Mouse (Mus musculus) forebrain, postnatal 0 days (tissue): ENCODE data around the gene Camk2d. TPM values are rescaled to one million over a fixed set of nuclear protein-coding genes. Genes with fewer than 3 reads are reported as not detected.

Source experiments
- ATAC-seq: fragments of 200-750 bp; cut with Nextera tagmentation; 2 replicates; pipeline ENCODE4 v1.8.0; 2017; ENCODE audit warnings: mild to moderate bottlenecking, moderate library complexity
- DNase-seq: peaks from one replicate; pipeline ENCODE4 v3.0.0-alpha.2; 2015
- H3K27ac ChIP-seq: fragments of 300-500 bp; sonication (generic); 2 replicates; pipeline ENCODE4 v1.5.1; 2014; ENCODE audit warnings: low read depth, mild to moderate bottlenecking, antibody characterized with exemption, low read length, moderate library complexity, mixed read lengths
- H3K27me3 ChIP-seq: fragments of 300-500 bp; sonication (generic); 2 replicates; pipeline ENCODE4 v1.6.1; 2014; ENCODE audit warnings: mild to moderate bottlenecking, low read length, mixed read lengths; ENCODE audit not compliant: insufficient read depth
- H3K36me3 ChIP-seq: fragments of 300-500 bp; sonication (generic); 2 replicates; pipeline ENCODE4 v1.6.1; 2014; ENCODE audit warnings: mild to moderate bottlenecking, moderate library complexity; ENCODE audit not compliant: insufficient read depth
- H3K4me1 ChIP-seq: fragments of 300-500 bp; sonication (generic); 2 replicates; pipeline ENCODE4 v1.6.1; 2014; ENCODE audit warnings: antibody characterized with exemption; ENCODE audit not compliant: insufficient read depth
- H3K4me2 ChIP-seq: fragments of 300-500 bp; sonication (generic); 2 replicates; pipeline ENCODE4 v1.6.1; 2014; ENCODE audit warnings: low read depth, mild to moderate bottlenecking, moderate library complexity
- H3K4me3 ChIP-seq: fragments of 300-500 bp; sonication (generic); 2 replicates; pipeline ENCODE4 v1.5.1; 2014; ENCODE audit warnings: low read depth, low read length, mixed read lengths
- H3K9ac ChIP-seq: fragments of 300-500 bp; sonication (generic); 2 replicates; pipeline ENCODE4 v1.6.1; 2014; ENCODE audit warnings: mild to moderate bottlenecking
- H3K9me3 ChIP-seq: fragments of 300-500 bp; sonication (generic); 2 replicates; pipeline ENCODE4 v1.6.1; 2016; ENCODE audit warnings: low read length
- CTCF ChIP-seq: sonication (generic); IDR thresholded peaks from 2 replicates; pipeline ENCODE4 v1.5.1; 2016; ENCODE audit warnings: antibody characterized with exemption, control low read depth, low read depth
- WGBS: fragments of 180-500 bp; shearing (Covaris S2); extraction: QIAGEN DNeasy Blood & Tissue Kit; methylation state at CpG from one replicate; pipeline ENCODE4 v1.1.7; 2014; 5-methylcytosine and 5-hydroxymethylcytosine counted together
- polyA plus RNA-seq: library from polyadenylated mRNA; unstranded; fragments of >200 nt; fragmentation: Nextera tagmentation; extraction: Ambion mirVana; gene quantifications from 2 replicates; pipeline ENCODE4 v1.2.1, GENCODE M21; 2015
- total RNA-seq: library from RNA; depleted of rRNA; stranded (reverse); fragments of >200 nt; gene quantifications from 2 replicates; pipeline ENCODE4 v1.2.3, GENCODE M21; 2014

Gene Camk2d
- total and polyA plus RNA-seq, 2 experiments from 2014 or later = 52.8 to 97.7 TPM

GRCm38 (mm10) chr3:126589556-126589955 lies 6.5 kb upstream of the Camk2d start:
- no peaks in the 10 kb centered on the region for H3K36me3 ChIP-seq
- H3K27ac ChIP-seq = no peak overlapping the region
- 90% methylated on average over 7 of the region's 7 CpGs for WGBS
- no peak overlapping the region for H3K9ac ChIP-seq
- H3K9me3 ChIP-seq = no peaks in the 10 kb centered on the region
- H3K4me2 ChIP-seq = no peak overlapping the region
- no peak overlapping the region for H3K4me3 ChIP-seq
- TF ChIP-seq CTCF = no peak
- no peaks in the 10 kb centered on the region for H3K4me1 ChIP-seq
- no peak for ATAC-seq
- H3K27me3 ChIP-seq = no peaks in the 10 kb centered on the region
- DNase-seq = no peak

- H3K36me3 ChIP-seq = no peaks in the 10 kb centered on the region
- no peak overlapping the region for H3K9ac ChIP-seq
- 0 out of 2 replicates have a peak overlapping the region, but pooled peaks have one; percentile 88 for H3K27ac ChIP-seq
- no peak for TF ChIP-seq CTCF
- H3K9me3 ChIP-seq = no peaks in the 10 kb centered on the region
- WGBS = 62% methylated on average over 4 of the region's 4 CpGs
- no peaks in the 10 kb centered on the region for H3K4me1 ChIP-seq
- DNase-seq (no peak), ATAC-seq (no peak)
- H3K4me3 ChIP-seq = no peak overlapping the region
- H3K27me3 ChIP-seq = no peaks in the 10 kb centered on the region
- H3K4me2 ChIP-seq = peak overlapping the region; percentile 98; the same call in 1 of the 2 replicates
These were observed 646 bp upstream of the Camk2d start for GRCm38 (mm10) chr3:126595456-126595855.

GRCm38 (mm10) chr3:126596491-126597160 lies 524 bp downstream of the Camk2d start:
- Histone ChIP-seq H3K4me1 (no peaks in the 10 kb centered on the region), H3K27me3 (no peaks in the 10 kb centered on the region), H3K36me3 (no peaks in the 10 kb centered on the region), H3K9me3 (no peaks in the 10 kb centered on the region; the same call in 1 of the 2 replicates), H3K9ac (peak overlapping the region; percentile 82), H3K4me3 (peak overlapping the region; percentile 85), H3K4me2 (peak overlapping the region; percentile 98), H3K27ac (peak overlapping the region; percentile 88)
- TF ChIP-seq CTCF = peak; percentile 72
- 3% methylated on average over 66 of the region's 69 CpGs for WGBS
- DNase-seq (peak; percentile 88), ATAC-seq (peak; percentile 89)

GRCm38 (mm10) chr3:126597161-126597595 lies 1.1 kb downstream of the Camk2d start:
- under 1% methylated on average over 47 of the region's 51 CpGs for WGBS
- H3K4me1 ChIP-seq = no peaks in the 10 kb centered on the region
- H3K27ac ChIP-seq = peak overlapping the region; percentile 88
- H3K9ac ChIP-seq = peak overlapping the region; percentile 82
- H3K36me3 ChIP-seq = no peaks in the 10 kb centered on the region
- peak overlapping the region; percentile 98 for H3K4me2 ChIP-seq
- H3K4me3 ChIP-seq = peak overlapping the region; percentile 85
- no peak for TF ChIP-seq CTCF
- H3K9me3 ChIP-seq = no peaks in the 10 kb centered on the region; the same call in 1 of the 2 replicates
- peak; percentile 36 for ATAC-seq
- H3K27me3 ChIP-seq = no peaks in the 10 kb centered on the region
- DNase-seq = no peak

- no peak for TF ChIP-seq CTCF
- Histone ChIP-seq H3K9me3 (no peaks in the 10 kb centered on the region; the same call in 1 of the 2 replicates), H3K4me2 (peak overlapping the region; percentile 98), H3K4me3 (peak overlapping the region; percentile 85), H3K27ac (peak overlapping the region; percentile 88), H3K27me3 (no peaks in the 10 kb centered on the region), H3K36me3 (no peaks in the 10 kb centered on the region), H3K4me1 (no peaks in the 10 kb centered on the region), H3K9ac (peak overlapping the region; percentile 82)
- under 1% methylated on average over 29 of the region's 29 CpGs for WGBS
- DNase-seq (peak; percentile 64), ATAC-seq (no peak)
These were observed 1.7 kb downstream of the Camk2d start for GRCm38 (mm10) chr3:126597596-126598328.

GRCm38 (mm10) chr3:126598329-126598676 lies 2.2 kb downstream of the Camk2d start:
- H3K4me1 ChIP-seq = no peaks in the 10 kb centered on the region
- peak overlapping the region; percentile 82 for H3K9ac ChIP-seq
- WGBS = 2% methylated on average over 5 of the region's 5 CpGs
- DNase-seq (no peak), ATAC-seq (no peak)
- H3K27me3 ChIP-seq = no peaks in the 10 kb centered on the region
- no peaks in the 10 kb centered on the region for H3K36me3 ChIP-seq
- TF ChIP-seq CTCF = no peak
- H3K4me2 ChIP-seq = peak overlapping the region; percentile 98
- H3K27ac ChIP-seq = 0 out of 2 replicates have a peak overlapping the region, but pooled peaks have one; percentile 17
- peak overlapping the region; percentile 85 for H3K4me3 ChIP-seq
- H3K9me3 ChIP-seq = no peaks in the 10 kb centered on the region; the same call in 1 of the 2 replicates

- ATAC-seq = no peak
- no peaks in the 10 kb centered on the region for H3K36me3 ChIP-seq
- H3K9me3 ChIP-seq = no peaks in the 10 kb centered on the region; the same call in 1 of the 2 replicates
- no peak for TF ChIP-seq CTCF
- peak; percentile 22 for DNase-seq
- peak overlapping the region; percentile 85 for H3K4me3 ChIP-seq
- H3K9ac ChIP-seq = no peak overlapping the region
- no peak overlapping the region for H3K27ac ChIP-seq
- H3K27me3 ChIP-seq = no peaks in the 10 kb centered on the region
- H3K4me2 ChIP-seq = peak overlapping the region; percentile 98
- H3K4me1 ChIP-seq = no peaks in the 10 kb centered on the region
- 29% methylated on average over 3 of the region's 3 CpGs for WGBS
These were observed 2.8 kb downstream of the Camk2d start for GRCm38 (mm10) chr3:126598881-126599280.
